Mouse (Mus musculus): ENCODE data around the gene Mipep. TPM values are rescaled to one million over a fixed set of nuclear protein-coding genes. Genes with fewer than 3 reads are reported as not detected.

The Mipep gene
- polyA plus RNA-seq, 1 experiment, result 18.6 TPM

GRCm38 (mm10) chr14:60856199-60856912 lies 72.0 kb downstream of the Mipep start:
- Histone ChIP-seq H3K27ac (ENCODE audit: insufficient read depth, low read depth, low read length) (no peak overlapping the region), H3K27me3 (replicated peaks; ENCODE audit: control insufficient read depth, insufficient read depth, low read length) (no peaks in the 10 kb centered on the region), H3K4me1 (ENCODE audit: control insufficient read depth, insufficient read depth, low read length) (no peaks in the 10 kb centered on the region), H3K4me3 (ENCODE audit: insufficient read depth, low read depth, low read length) (no peak overlapping the region), H3K36me3 (ENCODE audit: control insufficient read depth, insufficient read depth, low read length) (no peaks in the 10 kb centered on the region)
- WGBS, result 46% methylated on average over 7 of the region's 7 CpGs
- TF ChIP-seq CTCF (conservative IDR thresholded peaks at IDR 0.05; ENCODE audit: insufficient read depth, insufficient read length, low read depth, low read length), result no peak
- no peak for TF ChIP-seq POLR2A (IDR thresholded peaks at IDR 0.05; ENCODE audit: low read depth, low read length)
- DNase-seq, result no peak

- TF ChIP-seq CTCF (conservative IDR thresholded peaks at IDR 0.05; ENCODE audit: insufficient read depth, insufficient read length, low read depth, low read length) (no peak), POLR2A (IDR thresholded peaks at IDR 0.05; ENCODE audit: low read depth, low read length) (no peak)
- no peak overlapping the region for H3K27ac ChIP-seq (ENCODE audit: insufficient read depth, low read depth, low read length)
- DNase-seq, result no peak
- no peaks in the 10 kb centered on the region for H3K27me3 ChIP-seq (replicated peaks; ENCODE audit: control insufficient read depth, insufficient read depth, low read length)
- WGBS, result 53% methylated on average over 7 of the region's 7 CpGs
- no peaks in the 10 kb centered on the region for H3K4me1 ChIP-seq (ENCODE audit: control insufficient read depth, insufficient read depth, low read length)
- no peak overlapping the region for H3K4me3 ChIP-seq (ENCODE audit: insufficient read depth, low read depth, low read length)
- no peaks in the 10 kb centered on the region for H3K36me3 ChIP-seq (ENCODE audit: control insufficient read depth, insufficient read depth, low read length)
These were observed 72.5 kb downstream of the Mipep start for GRCm38 (mm10) chr14:60856913-60857300.

GRCm38 (mm10) chr14:60863396-60863795 lies 79.0 kb downstream of the Mipep start:
- Histone ChIP-seq H3K4me1 (ENCODE audit: control insufficient read depth, insufficient read depth, low read length) (no peaks in the 10 kb centered on the region), H3K27me3 (replicated peaks; ENCODE audit: control insufficient read depth, insufficient read depth, low read length) (no peaks in the 10 kb centered on the region), H3K36me3 (ENCODE audit: control insufficient read depth, insufficient read depth, low read length) (no peaks in the 10 kb centered on the region), H3K27ac (ENCODE audit: insufficient read depth, low read depth, low read length) (no peak overlapping the region), H3K4me3 (ENCODE audit: insufficient read depth, low read depth, low read length) (no peak overlapping the region)
- WGBS, result 53% methylated on average over 3 of the region's 3 CpGs
- TF ChIP-seq POLR2A (IDR thresholded peaks at IDR 0.05; ENCODE audit: low read depth, low read length), result no peak
- no peak for TF ChIP-seq CTCF (conservative IDR thresholded peaks at IDR 0.05; ENCODE audit: insufficient read depth, insufficient read length, low read depth, low read length)
- no peak for DNase-seq

GRCm38 (mm10) chr14:60866399-60866798 lies 82.0 kb downstream of the Mipep start:
- TF ChIP-seq CTCF (conservative IDR thresholded peaks at IDR 0.05; ENCODE audit: insufficient read depth, insufficient read length, low read depth, low read length) (no peak), POLR2A (IDR thresholded peaks at IDR 0.05; ENCODE audit: low read depth, low read length) (no peak)
- 51% methylated on average over 11 of the region's 11 CpGs for WGBS
- Histone ChIP-seq H3K4me1 (ENCODE audit: control insufficient read depth, insufficient read depth, low read length) (no peaks in the 10 kb centered on the region), H3K27ac (ENCODE audit: insufficient read depth, low read depth, low read length) (no peak overlapping the region), H3K27me3 (replicated peaks; ENCODE audit: control insufficient read depth, insufficient read depth, low read length) (no peaks in the 10 kb centered on the region), H3K4me3 (ENCODE audit: insufficient read depth, low read depth, low read length) (no peak overlapping the region), H3K36me3 (ENCODE audit: control insufficient read depth, insufficient read depth, low read length) (no peaks in the 10 kb centered on the region)
- DNase-seq, result no peak

GRCm38 (mm10) chr14:60868325-60868724 lies 84.0 kb downstream of the Mipep start:
- 87% methylated on average over 9 of the region's 9 CpGs for WGBS
- no peak for DNase-seq
- TF ChIP-seq CTCF (conservative IDR thresholded peaks at IDR 0.05; ENCODE audit: insufficient read depth, insufficient read length, low read depth, low read length) (no peak), POLR2A (IDR thresholded peaks at IDR 0.05; ENCODE audit: low read depth, low read length) (no peak)
- no peak overlapping the region for H3K27ac ChIP-seq (ENCODE audit: insufficient read depth, low read depth, low read length)
- H3K27me3 ChIP-seq (replicated peaks; ENCODE audit: control insufficient read depth, insufficient read depth, low read length), result no peaks in the 10 kb centered on the region
- H3K4me3 ChIP-seq (ENCODE audit: insufficient read depth, low read depth, low read length), result no peak overlapping the region
- H3K4me1 ChIP-seq (ENCODE audit: control insufficient read depth, insufficient read depth, low read length), result no peaks in the 10 kb centered on the region
- no peaks in the 10 kb centered on the region for H3K36me3 ChIP-seq (ENCODE audit: control insufficient read depth, insufficient read depth, low read length)

- H3K4me1 ChIP-seq (ENCODE audit: control insufficient read depth, insufficient read depth, low read length), result no peaks in the 10 kb centered on the region
- TF ChIP-seq CTCF (conservative IDR thresholded peaks at IDR 0.05; ENCODE audit: insufficient read depth, insufficient read length, low read depth, low read length) (no peak), POLR2A (IDR thresholded peaks at IDR 0.05; ENCODE audit: low read depth, low read length) (no peak)
- H3K27ac ChIP-seq (ENCODE audit: insufficient read depth, low read depth, low read length), result no peak overlapping the region
- WGBS, result 95% methylated on average over 8 of the region's 8 CpGs
- no peak for DNase-seq
- no peaks in the 10 kb centered on the region for H3K36me3 ChIP-seq (ENCODE audit: control insufficient read depth, insufficient read depth, low read length)
- no peaks in the 10 kb centered on the region for H3K27me3 ChIP-seq (replicated peaks; ENCODE audit: control insufficient read depth, insufficient read depth, low read length)
- no peak overlapping the region for H3K4me3 ChIP-seq (ENCODE audit: insufficient read depth, low read depth, low read length)
These were observed 87.5 kb downstream of the Mipep start for GRCm38 (mm10) chr14:60871831-60872230.

- Histone ChIP-seq H3K4me1 (ENCODE audit: control insufficient read depth, insufficient read depth, low read length) (no peaks in the 10 kb centered on the region), H3K36me3 (ENCODE audit: control insufficient read depth, insufficient read depth, low read length) (no peaks in the 10 kb centered on the region), H3K4me3 (ENCODE audit: insufficient read depth, low read depth, low read length) (no peak overlapping the region), H3K27ac (ENCODE audit: insufficient read depth, low read depth, low read length) (no peak overlapping the region), H3K27me3 (replicated peaks; ENCODE audit: control insufficient read depth, insufficient read depth, low read length) (no peaks in the 10 kb centered on the region)
- DNase-seq, result no peak
- 93% methylated on average over 5 of the region's 5 CpGs for WGBS
- TF ChIP-seq POLR2A (IDR thresholded peaks at IDR 0.05; ENCODE audit: low read depth, low read length) (no peak), CTCF (conservative IDR thresholded peaks at IDR 0.05; ENCODE audit: insufficient read depth, insufficient read length, low read depth, low read length) (no peak)
These were observed 97.7 kb downstream of the Mipep start for GRCm38 (mm10) chr14:60882106-60882505.

Data from kidney, adult 2 months (tissue).